Mouse (Mus musculus): Measurements from ENCODE around the gene Polr2a. TPM values are rescaled to one million over a fixed set of nuclear protein-coding genes. Genes with fewer than 3 reads are reported as not detected.

Polr2a gene
- total and polyA plus RNA-seq, 3 experiments, result 16.6 to 193 (median 73.9) TPM

GRCm38 (mm10) chr11:69720852-69721251, 37.6 kb downstream of the Polr2a start:
- Histone ChIP-seq H3K27me3 (ENCODE audit: control insufficient read depth in 1 of 2, insufficient read depth in 2 of 2, low read length in 2 of 2) (no peaks in the 10 kb centered on the region), H3K4me3 (ENCODE audit: control insufficient read depth in 1 of 2, insufficient read depth in 1 of 2, low read depth in 2 of 2, low read length in 2 of 2) (no peak overlapping the region), H3K36me3 (ENCODE audit: control insufficient read depth in 1 of 2, insufficient read depth in 2 of 2, low read length in 2 of 2) (peaks cover 0 to 4% of the 10 kb centered on the region in 2 experiments; a peak in 2 of 4 replicates), H3K27ac (ENCODE audit: control insufficient read depth, low read depth, low read length) (no peak overlapping the region), H3K9ac (ENCODE audit: control insufficient read depth, low read depth, low read length, poor library complexity, severe bottlenecking) (no peak overlapping the region), H3K79me2 (ENCODE audit: control insufficient read depth, insufficient read depth, low read length, poor library complexity) (no peaks in the 10 kb centered on the region), H3K4me1 (ENCODE audit: control insufficient read depth in 1 of 2, insufficient read depth in 2 of 2, low read length in 2 of 2) (peaks cover 2 to 3% of the 10 kb centered on the region in 2 experiments; a peak in 1 of 4 replicates), H3K9me3 (replicated peaks; ENCODE audit: insufficient read depth, low read length) (no peaks in the 10 kb centered on the region)
- no peak for DNase-seq (ENCODE audit: low read depth, low spot score)
- TF ChIP-seq MEF2A (IDR thresholded peaks at IDR 0.05; ENCODE audit: extremely low read depth, insufficient replicate concordance, low read depth, low read length, poor library complexity, severe bottlenecking), result no peak

DNA sequence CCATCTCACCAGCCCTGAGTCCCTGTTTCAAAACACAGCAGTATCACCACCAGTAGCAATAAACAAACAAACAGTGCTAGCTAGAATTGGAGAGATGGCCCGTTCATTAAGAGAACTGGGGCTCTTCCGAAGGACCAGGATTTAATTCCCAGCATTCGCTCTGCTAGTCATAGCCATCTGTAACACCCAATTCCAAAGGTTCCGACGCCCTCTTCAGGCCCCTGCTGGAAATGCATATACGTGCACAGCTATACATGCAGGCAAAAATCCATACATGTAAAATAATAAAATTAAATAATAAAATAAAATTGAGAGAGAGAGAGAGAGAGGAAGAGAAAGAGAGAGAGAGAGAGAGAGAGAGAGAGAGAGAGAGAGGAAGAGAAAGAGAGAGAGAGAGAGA, 39.0 kb downstream of the Polr2a start:
- no peak overlapping the region for H3K27ac ChIP-seq (ENCODE audit: control insufficient read depth, low read depth, low read length)
- peaks cover 0 to 3% of the 10 kb centered on the region in 2 experiments; a peak in 1 of 4 replicates for H3K36me3 ChIP-seq (ENCODE audit: control insufficient read depth in 1 of 2, insufficient read depth in 2 of 2, low read length in 2 of 2)
- H3K9ac ChIP-seq (ENCODE audit: control insufficient read depth, low read depth, low read length, poor library complexity, severe bottlenecking), result no peak overlapping the region
- peaks cover 0 to 5% of the 10 kb centered on the region in 2 experiments; a peak in 1 of 4 replicates for H3K4me1 ChIP-seq (ENCODE audit: control insufficient read depth in 1 of 2, insufficient read depth in 2 of 2, low read length in 2 of 2)
- peak; percentile 61 for DNase-seq (ENCODE audit: low read depth, low spot score)
- no peak overlapping the region for H3K4me3 ChIP-seq (ENCODE audit: control insufficient read depth in 1 of 2, insufficient read depth in 1 of 2, low read depth in 2 of 2, low read length in 2 of 2)
- no peaks in the 10 kb centered on the region for H3K79me2 ChIP-seq (ENCODE audit: control insufficient read depth, insufficient read depth, low read length, poor library complexity)
- no peaks in the 10 kb centered on the region for H3K9me3 ChIP-seq (replicated peaks; ENCODE audit: insufficient read depth, low read length)
- no peaks in the 10 kb centered on the region for H3K27me3 ChIP-seq (ENCODE audit: control insufficient read depth in 1 of 2, insufficient read depth in 2 of 2, low read length in 2 of 2)
- TF ChIP-seq ETS1 (IDR thresholded peaks at IDR 0.05; ENCODE audit: low read depth, low read length) (no peak), ZC3H11A (IDR thresholded peaks at IDR 0.05; ENCODE audit: low read depth, low read length) (peak; percentile 28; the same call in 1 of the 2 replicates), MYB (IDR thresholded peaks at IDR 0.05; ENCODE audit: low read depth, low read length) (no peak), NELFE (IDR thresholded peaks at IDR 0.05; ENCODE audit: low read depth, low read length) (no peak), MAZ (IDR thresholded peaks at IDR 0.05; ENCODE audit: low read depth, low read length) (no peak), ZKSCAN1 (IDR thresholded peaks at IDR 0.05; ENCODE audit: low read depth, low read length) (no peak), MAFK (IDR thresholded peaks at IDR 0.05; ENCODE audit: borderline replicate concordance, low read depth, low read length) (no peak), CHD1 (IDR thresholded peaks at IDR 0.05; ENCODE audit: low read depth, low read length) (no peak), KAT2A (conservative IDR thresholded peaks at IDR 0.05; ENCODE audit: low read depth, low read length) (no peak), ZNF384 (IDR thresholded peaks at IDR 0.05; ENCODE audit: low read depth, low read length) (no peak), GATA1 (IDR thresholded peaks at IDR 0.05; ENCODE audit: low read depth, low read length) (no peak), POLR2A (IDR thresholded peaks at IDR 0.05; ENCODE audit: control insufficient read depth in 1 of 2, insufficient read depth in 1 of 2, low read depth in 1 of 2, low read length in 2 of 2, poor library complexity in 1 of 2) (no peak), CTCF (IDR thresholded peaks at IDR 0.05 in 2 of 3, conservative IDR thresholded peaks at IDR 0.05 in 1 of 3; ENCODE audit: control insufficient read depth in 1 of 3, insufficient read depth in 1 of 3, low read depth in 2 of 3, low read length in 3 of 3, poor library complexity in 1 of 3, severe bottlenecking in 1 of 3) (peak; percentile 48 to 63 (median 62); a peak in 5 of 6 replicates), TBP (IDR thresholded peaks at IDR 0.05; ENCODE audit: low read depth, low read length) (0 out of 2 replicates have a peak, but pooled peaks have one; percentile 29), SMC3 (IDR thresholded peaks at IDR 0.05; ENCODE audit: low read depth, low read length) (peak; percentile 33; the same call in 1 of the 2 replicates), RAD21 (IDR thresholded peaks at IDR 0.05; ENCODE audit: low read depth, low read length) (peak; percentile 59), MAX (IDR thresholded peaks at IDR 0.05; ENCODE audit: low read length) (no peak), JUND (IDR thresholded peaks at IDR 0.05; ENCODE audit: low read depth, low read length) (no peak), BHLHE40 (IDR thresholded peaks at IDR 0.05; ENCODE audit: borderline replicate concordance, low read depth, low read length) (no peak)
